Mouse (Mus musculus): ENCODE measurements around the gene Zdhhc1.

Gene Zdhhc1

DNA sequence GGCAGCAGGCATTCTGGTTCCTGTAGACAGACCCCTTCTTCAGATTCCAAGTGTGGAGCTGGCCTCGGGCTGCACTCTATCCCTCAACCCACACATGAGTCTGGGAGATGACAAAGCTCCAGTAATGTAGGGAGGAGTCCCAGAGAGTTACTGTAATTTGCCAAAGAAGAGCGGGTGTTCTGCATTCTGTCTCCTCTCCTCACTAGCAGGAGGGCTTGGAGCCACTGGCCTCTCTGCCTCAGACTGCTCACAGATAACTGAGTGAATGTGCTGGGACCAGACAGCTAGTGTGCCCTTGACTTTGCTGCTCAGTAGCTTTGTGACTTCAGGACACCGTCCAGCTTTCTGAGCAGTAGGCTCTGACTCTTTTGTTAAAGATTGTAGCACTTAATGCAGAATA, 18.9 kb downstream of the Zdhhc1 start:
- no peak for DNase-seq (ENCODE audit: low spot score)

DNA sequence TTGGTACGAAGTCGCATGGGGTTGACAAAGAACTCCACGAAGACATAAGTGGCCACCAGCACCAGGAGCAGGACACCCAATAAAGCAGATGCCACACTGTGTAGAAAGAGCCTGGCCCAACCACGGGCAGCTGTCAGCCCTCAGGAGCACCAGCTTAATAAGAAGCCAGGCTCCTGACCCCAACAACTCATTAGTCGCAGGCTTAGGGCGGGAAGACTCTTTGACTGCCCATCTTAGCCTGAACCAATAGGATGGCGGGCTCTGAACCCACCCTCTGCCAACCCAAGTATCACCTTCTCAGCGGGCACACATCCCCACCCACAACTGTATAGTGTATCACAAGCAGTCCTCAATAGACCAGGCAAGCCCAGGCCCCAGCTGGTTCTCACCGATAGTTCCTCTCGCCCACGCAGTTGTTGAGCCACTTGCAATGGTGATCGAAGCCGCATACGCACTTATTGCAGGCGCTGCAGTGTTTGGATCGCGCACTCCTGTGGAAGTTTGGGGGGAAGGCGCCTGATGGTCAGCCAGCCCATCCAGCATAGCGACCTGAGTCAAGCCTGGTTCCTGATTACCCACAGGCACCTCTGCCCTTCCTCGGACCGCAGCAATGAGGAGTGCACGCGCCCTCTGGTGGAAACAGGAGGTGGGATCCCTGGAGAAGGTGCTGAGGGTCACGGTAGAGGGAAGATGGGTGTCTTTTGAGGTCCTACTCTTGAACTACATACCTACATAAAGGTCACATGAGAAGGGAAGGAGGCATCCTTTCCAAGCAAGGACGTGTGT, 19.9 kb downstream of the Zdhhc1 start:
- DNase-seq (ENCODE audit: low spot score) = peak; percentile 42

DNA sequence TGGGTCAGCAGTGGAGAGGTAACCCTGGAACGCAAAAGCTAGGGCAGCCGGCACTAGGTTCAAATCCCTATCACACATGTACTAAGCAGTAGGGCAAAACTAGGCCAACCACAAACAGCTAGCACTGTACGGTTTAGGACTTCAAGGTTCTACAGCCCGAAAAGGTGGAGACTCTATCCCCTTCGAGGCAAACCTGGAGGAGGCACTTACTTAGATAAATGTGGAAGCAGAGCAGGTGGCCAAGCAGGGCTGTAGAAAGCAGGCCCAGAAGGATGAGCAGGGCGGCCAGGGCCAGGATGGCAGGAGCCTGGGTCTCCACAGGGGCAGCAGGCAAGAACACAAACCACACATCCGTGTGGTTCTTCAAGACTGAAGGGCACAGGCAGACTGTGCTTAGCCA, 20.5 kb downstream of the Zdhhc1 start:
- DNase-seq (ENCODE audit: low spot score) = no peak

DNA sequence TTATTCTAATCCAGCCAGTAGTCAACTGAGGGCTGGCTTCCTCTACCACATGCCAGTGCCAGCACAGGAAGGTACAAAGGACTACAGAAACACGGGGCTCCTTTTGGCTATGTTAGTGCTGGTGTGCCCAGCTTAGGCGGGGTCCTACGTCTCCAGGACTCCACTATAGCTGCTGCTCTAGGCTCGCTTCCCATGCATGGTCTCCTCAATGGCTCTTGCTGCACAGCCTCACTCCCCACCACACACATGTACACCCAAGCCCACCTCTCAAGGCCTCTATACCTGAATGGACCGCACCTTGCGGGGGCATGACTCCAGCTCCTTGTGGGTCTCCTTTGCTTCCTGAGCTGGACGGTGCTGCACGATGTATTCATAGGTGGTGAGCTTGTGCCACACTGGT, 21.0 kb downstream of the Zdhhc1 start:
- no peak for DNase-seq (ENCODE audit: low spot score)

DNA sequence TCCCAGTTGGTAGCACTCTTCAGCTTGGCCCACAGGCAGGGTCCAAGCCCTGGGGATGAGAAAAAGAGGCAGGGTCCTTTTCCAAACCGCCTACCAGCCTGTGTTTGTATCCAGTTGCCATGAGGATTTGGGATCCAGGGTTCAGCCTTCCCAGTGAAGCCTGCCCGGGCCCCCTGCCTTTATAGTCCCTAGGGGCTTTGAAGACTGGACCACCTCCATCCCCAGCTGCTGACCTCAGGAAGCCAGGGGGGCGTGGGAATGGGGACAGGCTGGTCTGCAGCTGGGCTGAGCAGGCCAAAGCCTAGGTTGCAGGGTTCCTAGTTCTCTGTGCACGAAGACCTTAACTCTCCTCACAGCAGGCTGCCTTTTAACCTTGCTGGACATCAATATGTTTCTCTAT, 21.4 kb downstream of the Zdhhc1 start:
- DNase-seq (ENCODE audit: low spot score) = no peak

DNA sequence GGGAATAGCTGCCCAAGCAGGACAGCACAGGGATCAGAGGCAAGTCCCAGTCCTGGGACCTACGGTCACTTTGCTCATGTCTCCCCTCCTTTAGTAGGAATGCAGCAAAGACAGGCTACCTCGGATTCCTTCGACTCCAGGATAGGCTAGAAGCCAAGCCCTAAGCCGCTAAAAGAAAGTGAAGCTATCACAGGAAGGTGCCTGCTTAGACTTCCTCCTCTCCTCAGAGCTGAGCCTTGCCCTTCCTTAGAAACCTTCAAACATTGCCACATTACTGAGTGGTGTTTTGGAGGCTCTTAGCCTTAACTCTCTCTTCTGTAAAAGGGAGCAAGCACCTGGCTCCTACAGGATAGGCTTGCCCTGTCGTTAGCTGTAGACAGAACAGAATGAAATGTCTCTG, 22.0 kb downstream of the Zdhhc1 start:
- DNase-seq (ENCODE audit: low spot score) = no peak

DNA sequence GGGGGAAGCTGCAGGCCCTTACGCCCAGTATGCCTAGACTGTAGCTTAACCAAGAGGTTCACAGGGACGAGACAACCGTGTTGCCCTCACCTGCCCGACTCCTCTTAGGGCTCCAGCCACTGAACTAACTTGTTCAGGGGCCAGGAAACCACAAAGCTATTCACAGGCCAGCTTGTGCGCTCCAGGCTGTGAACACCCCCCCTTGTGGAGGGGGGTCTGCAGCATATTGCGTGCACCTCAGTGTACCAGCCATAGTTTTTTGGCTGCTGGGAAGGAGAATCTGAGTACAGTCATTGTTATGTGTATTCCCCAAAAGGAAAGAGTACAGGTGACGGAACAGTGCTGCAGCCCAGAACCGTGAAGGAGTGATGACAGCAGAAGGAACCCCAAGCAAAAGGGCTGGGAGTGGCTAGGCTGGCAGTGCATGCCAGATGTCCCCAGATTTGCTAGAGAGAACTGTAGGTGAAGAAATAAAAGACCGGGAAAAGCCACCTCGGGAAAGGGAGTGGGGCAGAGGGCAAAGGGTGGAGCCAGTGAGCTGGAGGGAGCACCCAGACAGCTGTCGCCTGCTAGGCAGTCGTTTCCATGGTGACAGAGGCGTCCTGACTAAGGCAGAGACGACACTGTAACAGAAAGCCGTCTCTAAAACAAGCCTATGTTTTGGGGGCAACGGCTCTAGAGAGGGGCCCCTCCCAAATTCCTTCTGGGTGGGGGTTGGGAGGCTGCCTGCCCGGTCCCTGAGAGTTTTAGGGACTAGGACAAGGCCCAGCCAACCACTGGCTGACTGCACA, 22.7 kb downstream of the Zdhhc1 start:
- peak; percentile 43 for DNase-seq (ENCODE audit: low spot score)

DNA sequence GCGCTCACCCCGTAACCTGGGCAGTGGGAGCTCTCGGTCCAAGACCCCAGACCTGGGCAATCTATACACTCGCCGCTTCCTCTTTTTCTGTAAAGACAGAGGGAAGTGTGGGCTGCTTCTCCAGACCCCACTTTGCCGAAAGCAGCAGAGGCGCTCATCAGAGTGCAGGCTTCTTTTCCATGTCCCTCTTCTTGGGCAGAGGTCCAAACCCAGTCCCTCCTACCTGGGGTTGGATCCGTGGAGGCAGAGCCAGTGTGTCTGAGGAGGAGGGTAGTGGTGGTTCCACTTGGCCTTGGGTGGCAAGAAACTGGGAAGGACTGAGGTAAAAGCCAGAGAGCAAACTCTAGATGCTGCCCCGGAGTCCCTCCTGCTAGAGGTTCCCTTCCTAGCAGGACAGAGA, 23.7 kb downstream of the Zdhhc1 start:
- DNase-seq (ENCODE audit: low spot score) = no peak

DNA sequence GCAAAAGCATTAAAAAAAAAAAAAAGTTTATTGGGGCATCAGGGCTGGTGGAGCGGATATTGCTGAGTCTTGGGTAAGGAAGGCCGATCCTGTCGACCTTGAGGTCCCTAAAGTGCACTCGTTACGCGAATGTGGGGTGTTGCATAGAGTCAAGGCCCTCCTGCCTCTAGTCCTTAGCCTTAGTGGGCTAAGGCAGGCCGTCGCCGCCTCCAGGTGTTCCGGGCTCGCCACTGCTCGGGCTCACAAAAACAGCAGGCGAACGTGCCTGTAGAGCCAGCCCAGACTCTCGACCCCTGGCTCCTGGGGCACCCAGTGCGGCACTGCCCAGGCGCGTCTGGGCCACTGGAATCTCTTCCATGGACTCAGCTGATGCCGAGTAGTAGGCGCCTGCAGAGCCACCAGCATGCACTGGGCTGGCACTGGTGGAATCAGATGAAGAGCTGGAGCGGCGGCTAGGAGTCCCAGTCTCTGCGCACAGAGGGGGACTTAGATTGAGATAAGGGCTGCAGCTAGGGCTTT, 24.2 kb downstream of the Zdhhc1 start:
- no peak for DNase-seq (ENCODE audit: low spot score)

DNA sequence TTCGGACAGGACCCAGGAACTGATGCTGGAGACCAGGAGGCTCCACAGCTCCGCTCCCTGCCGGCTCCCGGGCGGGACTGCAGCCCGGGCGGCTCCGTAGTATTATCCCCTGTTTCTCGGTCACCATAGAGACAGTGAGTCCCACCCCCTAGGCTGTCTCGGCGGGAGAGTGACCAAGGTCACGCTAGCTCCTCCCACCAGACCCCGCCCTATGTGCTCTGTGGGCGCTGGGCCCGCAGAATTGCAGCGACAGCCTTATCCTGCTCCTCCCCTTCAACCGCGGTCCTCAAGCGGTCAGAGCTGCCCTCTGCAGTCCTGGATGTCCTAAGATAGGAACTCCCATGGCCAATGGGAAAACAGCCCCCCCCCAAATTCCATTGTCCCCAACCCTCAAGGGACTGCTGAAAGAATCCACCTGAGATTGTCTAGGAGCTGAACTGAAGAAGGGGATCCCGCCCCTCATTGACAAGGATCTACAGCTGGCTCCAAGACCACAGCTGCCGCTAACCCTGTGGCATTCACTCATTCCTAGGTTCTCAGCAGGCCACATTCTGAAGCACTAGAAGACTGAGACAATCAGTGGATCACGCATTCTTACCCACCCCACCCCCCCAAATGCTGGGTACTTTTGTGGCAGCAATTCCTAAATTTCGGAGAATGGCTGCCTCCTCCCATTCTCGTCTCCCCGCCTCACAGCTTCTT, 25.2 kb downstream of the Zdhhc1 start, which contains the start of gene Tppp3:
Gene Tppp3 (minus strand): TSS at position 213 of the 702 bp plus-strand sequence.
- no peak for DNase-seq (ENCODE audit: low spot score)

DNA sequence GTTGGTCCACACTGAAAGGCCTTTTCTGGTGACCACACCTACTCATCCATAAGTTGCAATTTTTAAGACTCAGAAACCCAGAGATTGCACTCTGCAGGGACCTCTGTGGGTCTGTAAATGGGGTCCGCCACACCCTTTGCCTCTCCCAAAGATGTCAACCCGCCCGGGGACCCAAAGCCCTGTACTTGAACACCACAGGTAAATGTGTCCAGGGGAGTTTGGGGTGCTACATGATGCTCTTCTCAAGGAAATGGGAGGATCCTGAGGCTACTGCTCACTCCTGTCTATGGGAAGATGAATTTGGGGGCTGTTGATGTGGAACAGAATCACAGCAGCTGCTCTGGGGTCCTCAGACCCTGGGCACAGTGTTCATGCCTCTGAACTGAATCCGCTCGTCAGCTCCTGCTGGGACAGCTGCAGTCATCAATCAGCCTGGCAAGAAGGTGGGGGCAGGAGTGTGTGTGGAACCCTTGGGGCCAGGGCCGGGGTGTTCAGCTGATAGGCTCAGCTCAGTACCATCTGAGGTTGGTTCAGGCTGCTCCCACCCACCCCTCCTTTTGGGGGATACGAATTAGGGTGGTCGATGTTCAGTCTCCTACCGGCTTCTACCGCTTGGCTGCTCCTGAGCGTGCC, 25.9 kb downstream of the Zdhhc1 start:
- DNase-seq (ENCODE audit: low spot score) = no peak

DNA sequence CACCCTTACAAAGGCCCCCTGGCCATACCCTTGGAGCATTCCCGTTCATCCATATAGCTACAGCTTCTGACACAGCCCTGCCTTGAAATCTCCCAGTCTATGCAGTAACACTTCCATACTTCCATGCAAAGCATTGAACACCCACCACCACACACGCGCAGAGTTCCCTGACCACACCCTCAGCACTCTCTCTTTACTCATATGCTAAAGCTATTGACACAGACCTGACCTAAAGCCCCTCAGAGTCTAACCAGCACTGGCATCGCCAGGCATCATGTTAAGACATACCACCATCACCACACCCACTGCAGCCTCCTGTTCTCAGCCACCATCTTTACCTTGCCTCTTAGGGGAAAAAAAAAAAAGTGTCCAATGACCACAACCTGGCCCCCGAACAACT, 26.4 kb downstream of the Zdhhc1 start:
- DNase-seq (ENCODE audit: low spot score) = no peak

DNA sequence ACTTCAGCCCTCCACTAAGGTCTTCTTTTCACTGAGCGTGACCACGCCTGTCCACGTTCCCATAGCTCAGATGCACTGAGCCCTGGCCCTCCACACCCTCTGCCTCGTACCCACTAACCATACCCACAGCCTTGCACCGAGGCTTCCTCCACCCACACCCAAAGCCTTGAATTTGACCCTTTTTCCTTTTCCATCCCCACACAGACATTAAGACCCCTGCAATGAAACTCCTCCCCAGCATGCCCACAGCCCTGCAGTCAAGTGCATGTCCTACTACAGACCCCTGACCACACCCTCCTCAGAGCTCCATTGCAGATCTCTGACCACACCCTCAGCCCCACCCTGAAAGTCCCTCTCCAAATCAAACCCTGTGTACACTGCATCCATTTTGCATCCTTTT, 26.9 kb downstream of the Zdhhc1 start:
- no peak for DNase-seq (ENCODE audit: low spot score)

DNA sequence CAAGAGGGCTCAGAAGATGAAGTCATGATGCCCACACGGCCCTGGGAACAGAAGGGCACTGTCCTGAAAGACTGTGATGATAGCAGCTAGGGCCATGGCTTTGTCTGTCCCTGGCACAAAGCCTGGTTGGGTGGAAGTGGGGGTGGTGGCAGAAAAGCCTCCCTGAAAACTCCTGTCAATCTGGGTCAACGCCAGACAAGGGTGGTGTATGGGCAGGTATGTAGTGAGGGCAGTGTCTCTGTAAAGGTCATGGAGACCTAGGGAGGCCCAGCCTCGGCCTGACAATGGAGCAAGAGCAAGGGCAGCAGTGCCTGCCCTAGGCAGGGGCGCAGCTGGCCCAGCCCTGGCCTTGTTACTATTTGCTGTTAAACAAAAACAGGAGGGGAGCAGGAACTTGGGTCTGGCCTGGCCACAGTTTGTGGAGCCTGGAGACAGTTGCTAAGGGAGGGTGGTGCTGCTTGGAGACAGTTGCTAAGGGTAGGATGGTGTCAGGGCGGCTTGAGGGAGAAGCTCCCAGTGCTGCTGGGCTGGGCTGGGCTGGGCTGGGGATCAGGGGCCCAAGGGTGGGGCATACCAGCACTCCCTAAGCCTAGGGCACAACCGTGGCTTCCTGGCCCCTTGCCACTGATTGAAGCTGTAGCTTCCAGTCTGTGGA, 27.5 kb downstream of the Zdhhc1 start:
- DNase-seq (ENCODE audit: low spot score) = no peak

DNA sequence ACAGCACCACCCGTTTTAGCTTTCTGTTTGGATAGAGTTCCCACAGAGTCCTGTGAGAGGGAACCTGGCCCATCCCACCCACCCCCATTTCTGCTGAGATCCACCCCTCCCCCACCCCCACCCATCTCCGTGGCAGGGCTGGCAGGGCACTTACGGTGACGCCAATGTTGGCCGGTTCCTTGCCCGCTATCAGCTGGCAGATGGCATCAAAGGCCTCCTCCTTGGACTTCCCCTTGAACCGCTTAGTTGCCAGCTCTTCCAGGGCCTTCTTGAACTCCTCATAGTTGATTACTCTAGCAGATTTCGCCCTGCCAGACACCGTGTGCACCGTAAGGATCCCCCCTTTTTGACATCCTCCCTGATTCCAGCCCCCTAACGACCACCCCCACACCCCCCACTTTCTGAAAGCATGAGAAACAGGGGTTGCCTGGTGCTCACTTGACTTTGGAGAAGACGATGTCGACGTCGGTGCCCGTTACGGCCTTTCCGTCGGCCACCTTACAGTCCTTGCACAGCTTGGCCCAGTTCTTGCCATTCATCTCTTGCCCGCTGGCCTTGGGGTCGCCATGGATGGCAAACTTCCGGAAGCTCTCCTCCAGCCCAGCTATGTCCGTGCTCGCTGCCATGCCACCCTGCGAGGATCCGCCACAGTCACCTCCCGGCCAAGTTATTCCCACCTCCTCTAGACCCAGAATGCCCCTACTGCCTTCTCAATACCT, 28.5 kb downstream of the Zdhhc1 start:
- no peak for DNase-seq (ENCODE audit: low spot score)

DNA sequence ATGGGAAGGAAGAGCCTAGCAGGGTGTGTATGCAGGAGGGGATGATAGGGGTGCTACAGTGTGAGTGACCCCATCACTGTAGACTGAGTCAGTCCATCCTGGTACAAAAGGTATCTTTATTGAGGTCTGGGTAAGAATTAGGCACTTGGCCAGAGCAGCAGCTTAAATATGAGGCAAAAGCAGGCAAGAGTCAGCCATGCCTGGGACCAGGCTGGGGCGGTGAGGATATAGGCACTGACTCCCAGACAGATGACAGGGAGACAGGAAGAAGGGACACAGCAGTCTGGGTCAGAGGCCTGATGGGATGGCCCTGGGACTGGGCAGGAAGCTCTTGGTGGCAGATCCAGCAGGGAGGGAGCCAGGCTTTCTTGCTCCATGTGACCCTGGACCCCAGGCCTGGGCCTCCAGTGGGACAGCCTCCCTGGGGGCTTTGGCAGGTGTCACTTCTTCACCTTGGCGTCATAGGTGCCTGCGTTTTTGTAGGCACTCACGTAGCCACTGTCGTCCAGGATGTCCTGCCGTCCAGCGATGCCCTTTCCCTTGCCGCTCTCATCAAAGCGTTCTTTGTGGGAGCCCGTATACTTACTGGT, 29.2 kb downstream of the Zdhhc1 start:
- no peak for DNase-seq (ENCODE audit: low spot score)

DNA sequence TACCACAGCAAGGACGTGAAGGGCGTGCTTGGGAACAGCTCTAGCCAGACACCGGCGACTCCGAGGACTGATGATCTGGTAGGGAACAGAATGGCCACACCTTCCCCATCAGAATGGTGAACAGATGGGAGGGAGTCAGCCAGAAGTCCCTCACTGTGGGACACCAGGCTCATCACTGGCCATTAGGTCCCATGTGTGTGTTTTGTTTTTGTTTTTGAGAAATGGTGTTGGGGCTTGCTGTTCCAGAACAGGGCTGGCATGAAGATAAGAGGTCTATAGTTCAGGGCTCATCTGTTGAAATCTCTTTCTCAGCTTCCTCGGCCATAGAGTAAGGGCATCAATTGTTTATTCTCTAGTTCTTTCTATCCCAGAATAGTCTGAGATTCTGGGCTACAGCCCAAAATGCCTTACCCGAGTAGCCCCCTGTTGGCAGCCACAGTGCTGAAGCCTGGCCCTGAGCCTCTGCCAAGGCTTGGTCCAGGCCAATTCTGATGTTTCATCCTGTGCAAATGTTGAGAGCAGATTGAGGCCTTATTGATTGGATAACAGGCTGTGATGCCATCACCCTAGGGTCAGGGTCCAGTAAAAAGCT, 29.9 kb downstream of the Zdhhc1 start:
- peak; percentile 93 for DNase-seq (ENCODE audit: low spot score)

DNA sequence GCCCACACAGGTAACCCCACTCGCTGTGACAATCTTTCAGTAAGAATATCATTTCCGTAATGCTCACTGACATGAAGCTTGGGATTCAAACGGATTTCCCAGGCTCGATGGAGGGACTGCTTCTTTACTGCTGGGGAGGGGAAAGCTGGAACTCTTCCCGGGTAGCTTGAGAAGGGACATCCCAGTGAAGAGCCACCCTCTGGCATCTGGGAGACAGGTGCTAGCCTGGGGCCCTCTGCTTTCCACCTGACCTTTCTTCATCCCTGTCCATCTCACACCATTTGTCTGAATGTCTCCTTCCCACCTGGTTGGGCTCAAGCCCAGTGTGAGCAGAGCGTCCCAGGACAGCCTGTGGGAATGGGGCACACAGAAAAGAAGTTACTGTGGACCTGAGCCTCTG, 30.5 kb downstream of the Zdhhc1 start:
- DNase-seq (ENCODE audit: low spot score) = no peak

DNA sequence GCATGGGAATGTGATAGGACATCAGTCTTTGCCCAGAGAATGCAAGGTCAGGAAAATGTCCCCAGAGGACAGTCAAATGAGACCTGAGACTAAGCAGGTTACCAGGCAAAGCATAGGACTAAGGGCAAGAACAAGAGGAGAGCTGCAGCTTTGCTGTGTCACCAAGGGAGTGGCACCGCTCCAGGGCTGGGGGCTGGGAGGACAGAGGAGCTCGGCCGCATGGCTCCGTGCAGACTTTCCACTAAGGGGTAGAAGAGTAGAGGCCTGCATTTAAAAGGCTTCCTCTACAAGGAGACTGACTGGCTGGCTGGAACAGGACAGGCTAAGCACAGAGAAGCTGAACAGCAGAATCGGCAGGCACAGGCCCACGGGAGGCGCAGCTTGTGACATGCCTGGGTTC, 32.1 kb downstream of the Zdhhc1 start:
- no peak for DNase-seq (ENCODE audit: low spot score)
